Mouse (Mus musculus) T-helper 1 cell (primary cell): ENCODE measurements at regions not wholly inside any gene's neighbourhood (a gene's known extent, or its start where the extent isn't known, plus 50 kb on each side); places are given as distances from the start of the nearest gene placed in this dataset.
"Not testable (repeated sequence)": the region's sequence is repeated elsewhere in the genome, so short reads cannot be mapped to it uniquely, and the experiment has no call there.

Experiments
- in situ Hi-C: fragments of 300-600 bp; cut with MboI, MseI; formaldehyde crosslinking; loops from one replicate; pipeline ENCODE4 v1.15.1; 2025; ENCODE audit warnings: high pct_unique_total_duplicates

DNA sequence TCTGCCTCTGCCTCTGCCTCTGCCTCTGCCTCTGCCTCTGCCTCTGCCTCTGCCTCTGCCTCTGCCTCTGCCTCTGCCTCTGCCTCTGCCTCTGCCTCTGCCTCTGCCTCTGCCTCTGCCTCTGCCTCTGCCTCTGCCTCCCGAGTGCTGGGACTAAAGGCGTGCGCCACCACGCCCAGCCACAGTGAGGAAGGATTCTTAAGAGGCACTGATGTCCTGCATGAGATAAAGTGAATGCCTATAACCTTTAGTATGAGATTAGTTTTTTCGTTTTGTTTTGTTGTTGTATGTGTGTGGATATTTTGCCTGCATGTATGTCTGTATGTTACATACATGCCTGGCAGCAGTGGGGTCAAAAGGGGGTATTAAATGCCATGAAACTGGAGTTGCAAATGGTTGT is 63.2 kb downstream of the Hlx start:
- in situ Hi-C loops: not testable (repeated sequence)

DNA sequence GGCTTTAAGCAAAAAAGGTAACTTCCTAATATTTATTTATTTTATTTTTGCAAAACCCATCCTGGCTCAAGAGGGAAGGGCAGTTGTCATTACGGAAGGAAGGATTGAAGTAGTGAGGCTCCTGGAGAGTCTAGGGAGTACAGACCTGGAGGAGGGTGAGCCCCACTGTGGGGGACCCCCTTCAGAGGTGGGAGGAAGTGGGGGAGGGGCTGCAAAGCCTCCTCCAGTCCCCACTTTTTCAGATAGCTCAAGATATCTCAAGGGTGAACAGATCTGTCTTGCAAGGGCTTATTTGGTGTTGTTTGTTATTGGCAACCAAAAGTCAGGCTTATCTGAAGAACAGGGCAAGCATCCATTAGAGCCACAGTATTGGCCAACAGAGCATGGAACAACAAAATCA is 64.0 kb downstream of the Hlx start:
- in situ Hi-C loops: no loop called here

- in situ Hi-C loops: no loop called here
Measured at GRCm38 (mm10) chr1:184668022-184668421, 64.4 kb downstream of the Hlx start.

GRCm38 (mm10) chr1:184665243-184665642 is 67.2 kb downstream of the Hlx start:
- in situ Hi-C loops: no loop called here

DNA sequence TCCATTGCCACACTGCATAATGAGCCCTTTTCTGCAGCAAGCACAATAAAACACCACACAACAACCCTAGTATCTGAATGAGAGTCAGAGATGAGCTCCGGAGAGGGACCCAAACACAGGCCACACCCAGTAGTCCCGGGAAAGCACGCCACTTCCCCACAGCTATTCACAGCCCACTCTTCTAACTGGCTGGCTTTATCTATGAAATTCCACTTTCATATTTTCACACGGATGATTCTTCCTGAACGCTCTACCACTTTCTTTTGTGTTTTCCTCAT is 68.4 kb downstream of the Hlx start:
- in situ Hi-C loops: no loop called here

DNA sequence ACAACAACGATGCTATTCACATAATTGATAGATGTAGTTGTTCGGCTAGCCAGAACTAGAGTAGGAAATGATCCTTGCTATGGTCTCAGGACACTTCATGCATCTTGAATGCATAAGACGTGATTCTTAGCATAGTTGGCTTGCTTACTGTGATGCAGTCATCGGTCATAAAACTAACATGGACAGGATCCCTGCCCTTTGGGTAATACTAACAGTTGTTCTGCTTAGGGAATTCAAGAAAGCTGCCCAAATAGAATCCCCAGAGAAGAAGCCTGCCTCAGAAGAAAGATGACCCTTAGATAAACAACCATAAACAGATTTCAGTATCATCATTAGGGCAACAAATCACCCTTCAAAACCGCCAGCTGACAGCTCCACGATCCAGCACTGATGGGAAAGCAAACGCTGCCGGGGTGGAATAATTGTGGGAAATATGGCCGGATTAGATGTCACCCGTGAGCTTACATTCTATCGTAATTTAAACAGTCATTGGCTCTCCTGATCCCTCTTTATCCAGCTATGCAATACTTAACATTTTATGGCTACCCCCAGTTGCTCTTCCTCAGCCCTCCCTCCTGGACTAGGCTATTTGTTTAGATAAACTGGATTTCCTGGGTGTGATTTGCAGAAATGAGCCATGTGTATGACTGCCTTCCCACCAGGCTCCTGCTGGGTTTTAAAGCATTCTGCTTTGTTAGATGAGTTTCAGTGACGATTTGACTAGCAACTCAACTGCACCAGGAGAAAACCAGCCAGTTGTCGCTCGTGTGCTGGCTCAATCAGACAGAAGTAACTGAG is 68.9 kb downstream of the Hlx start:
- in situ Hi-C loops: no loop called here

DNA sequence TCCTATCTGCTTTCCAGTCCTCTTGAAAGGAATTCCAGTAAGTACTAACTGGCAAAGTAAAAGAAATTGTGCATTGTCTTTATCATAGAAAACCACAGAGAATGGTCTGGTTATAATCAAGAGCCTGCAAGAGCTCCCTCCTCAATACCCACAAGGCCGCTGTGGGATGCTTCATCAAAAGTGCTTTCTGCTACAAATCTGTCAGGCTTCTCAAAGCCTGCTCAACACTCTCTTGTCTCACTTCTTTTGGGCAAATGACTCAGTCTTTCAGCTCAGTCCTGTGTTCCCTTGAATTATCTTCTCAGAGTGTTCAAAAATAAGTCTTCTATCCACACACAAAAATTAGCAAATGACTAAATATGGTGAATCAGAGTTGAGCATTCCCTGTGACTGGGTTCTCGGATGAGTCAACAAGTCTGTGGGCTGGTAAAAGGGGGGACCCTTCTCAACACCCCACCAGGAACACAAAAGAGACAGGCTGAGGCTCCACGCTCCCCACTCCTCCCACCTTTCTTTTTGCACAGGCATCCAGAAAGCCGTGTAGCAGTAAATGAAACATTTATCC is 81.8 kb downstream of the Hlx start:
- in situ Hi-C loops: no loop called here

DNA sequence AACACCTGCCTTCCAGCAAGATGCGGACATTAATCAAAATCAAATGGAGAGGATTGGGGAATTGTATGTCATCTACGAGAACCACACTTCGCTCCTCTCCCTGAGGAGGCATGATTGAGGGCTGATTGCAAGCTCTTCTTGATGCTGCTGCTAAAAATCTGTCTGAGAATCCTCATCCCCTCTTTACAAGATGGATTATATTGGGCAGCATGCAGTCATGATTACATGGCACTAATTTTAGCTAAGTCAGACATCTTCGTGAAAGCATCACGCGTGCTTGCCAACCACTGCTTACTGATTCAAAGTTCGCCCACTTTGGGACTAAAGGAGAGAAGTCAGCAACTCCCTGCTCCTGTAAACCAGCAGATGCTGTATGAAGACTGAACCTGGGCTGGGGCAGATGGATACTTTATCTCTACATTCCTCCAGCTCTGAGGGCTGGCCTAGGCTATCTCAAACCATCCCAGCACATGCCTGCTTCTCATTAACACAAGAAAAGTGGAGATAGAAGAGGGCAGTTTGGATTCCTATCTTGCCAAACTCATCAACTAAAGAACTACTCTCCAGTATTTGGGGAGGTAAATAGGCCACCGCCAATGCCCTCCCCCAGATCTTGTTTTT is 84.4 kb downstream of the Hlx start:
- in situ Hi-C loops: no loop called here

DNA sequence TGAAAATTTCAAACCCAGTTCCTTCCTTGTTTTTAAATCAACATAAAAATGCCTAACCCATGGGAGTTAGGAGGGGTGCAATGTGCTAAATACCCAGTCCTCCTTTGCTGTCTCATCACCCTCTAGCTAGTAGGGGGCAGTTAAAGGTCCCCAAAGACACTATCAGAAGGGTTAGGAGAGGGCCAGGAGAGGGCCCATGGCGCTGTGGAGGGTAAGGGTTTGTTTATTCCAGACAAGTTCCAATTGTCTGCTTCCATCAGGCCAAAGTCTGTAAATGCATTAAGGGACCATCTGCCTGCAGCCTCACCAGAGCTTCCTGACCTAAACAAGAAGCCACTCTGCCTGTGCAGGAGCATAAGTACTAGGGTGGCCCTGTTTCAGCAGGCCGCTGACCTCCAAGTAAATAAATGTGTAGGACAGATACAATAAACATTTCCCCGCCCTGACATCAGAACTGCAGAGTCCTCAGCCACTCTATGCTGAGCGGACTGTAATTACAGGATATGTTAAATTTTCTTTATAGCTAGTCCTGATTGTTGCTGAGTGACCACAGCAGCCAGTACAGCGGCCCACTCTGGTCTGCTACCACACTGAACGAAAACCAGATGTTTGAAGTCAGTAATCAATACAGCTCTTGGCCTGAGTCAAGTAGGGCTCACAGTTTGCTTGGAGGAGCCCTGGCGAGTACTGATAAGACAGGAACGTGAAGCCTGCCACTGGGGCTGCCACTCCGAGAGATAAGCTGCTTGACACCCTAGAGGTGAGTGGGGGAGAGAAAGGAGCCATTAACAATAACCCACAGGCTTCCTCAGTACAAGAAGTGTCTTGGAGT is 87.4 kb downstream of the Hlx start:
- in situ Hi-C loops: no loop called here

GRCm38 (mm10) chr1:184630695-184631475 is 101.5 kb downstream of the Hlx start:
- in situ Hi-C loops: no loop called here

DNA sequence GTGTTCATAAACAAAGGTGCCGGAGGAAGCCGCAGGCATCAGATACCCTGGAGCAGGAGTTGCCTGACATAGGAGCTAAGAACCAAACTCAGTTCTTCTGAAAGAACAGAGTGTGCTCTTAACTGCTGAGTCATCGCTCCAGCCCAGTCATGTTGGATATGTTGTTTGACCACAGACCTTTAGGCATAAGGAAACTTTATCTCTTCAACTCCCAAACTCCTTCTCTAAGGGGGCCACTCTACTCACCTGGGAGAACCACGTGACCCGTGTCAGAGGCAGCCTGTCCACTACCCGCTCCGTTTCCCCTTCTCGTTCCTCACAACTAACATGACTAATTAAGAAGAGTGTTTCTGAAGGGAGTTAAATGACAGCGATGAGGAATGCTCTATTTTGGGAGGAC is 103.2 kb downstream of the Hlx start:
- in situ Hi-C loops: no loop called here

DNA sequence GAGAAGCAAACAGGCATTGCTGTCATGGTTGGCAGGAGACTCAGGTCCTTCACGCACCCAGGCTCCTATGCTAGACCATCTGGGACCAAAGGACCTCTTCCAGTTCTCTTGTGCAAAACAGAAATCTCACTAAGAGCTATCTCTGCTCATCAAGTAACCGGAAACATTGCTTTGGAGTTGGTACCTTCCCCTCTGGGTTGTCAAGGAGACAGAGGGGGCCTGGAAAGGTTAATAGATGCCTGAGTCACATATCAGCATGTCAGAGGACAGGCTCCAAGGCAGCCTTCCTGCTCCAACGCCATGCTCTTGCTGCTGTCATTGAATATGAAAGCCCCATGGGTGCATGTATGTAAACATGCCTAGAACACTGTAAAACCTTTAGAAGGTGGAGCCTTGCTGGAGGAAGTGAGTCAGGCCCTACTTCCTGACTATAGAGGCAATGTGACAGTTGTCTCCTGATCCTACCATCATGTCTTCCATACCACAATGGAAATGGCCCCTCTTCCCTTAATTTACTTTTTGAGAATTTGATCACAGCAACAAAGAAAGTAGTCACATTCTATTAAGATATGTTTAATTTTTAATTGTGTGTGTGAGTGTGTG is 103.8 kb downstream of the Hlx start:
- in situ Hi-C loops: no loop called here

- in situ Hi-C loops: no loop called here
Measured at GRCm38 (mm10) chr1:184622462-184622861, 110.0 kb downstream of the Hlx start.

- in situ Hi-C loops: no loop called here
Measured at GRCm38 (mm10) chr1:184621950-184622349, 110.5 kb downstream of the Hlx start.

DNA sequence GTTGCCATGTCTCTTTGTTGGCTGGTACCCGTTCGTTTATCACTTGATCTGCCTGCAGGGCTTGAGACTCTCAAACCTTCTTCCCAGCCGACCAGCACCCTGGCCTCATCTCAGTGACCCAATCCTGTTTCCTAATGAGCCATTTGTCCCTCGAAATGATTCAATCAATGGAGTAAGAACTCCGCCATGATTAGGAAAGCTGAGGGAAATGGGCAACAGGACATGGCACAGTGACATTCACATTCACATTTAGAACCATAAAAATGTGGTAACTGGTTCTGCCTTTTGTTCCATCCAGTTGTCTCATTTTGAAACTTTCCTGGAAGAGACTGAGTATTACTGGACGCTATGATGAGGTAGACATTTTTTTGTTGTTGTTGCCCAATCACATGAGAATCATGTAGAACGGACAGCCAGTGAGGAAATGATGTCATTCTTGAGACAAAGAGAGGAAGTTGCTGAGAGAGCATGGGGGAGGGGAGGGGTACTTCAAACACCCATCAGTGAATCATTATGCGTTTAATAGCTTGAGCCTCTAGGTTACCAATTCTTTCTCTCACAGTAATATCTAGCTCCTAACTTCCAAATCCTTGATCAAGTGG is 114.5 kb downstream of the Hlx start:
- in situ Hi-C loops: no loop called here

DNA sequence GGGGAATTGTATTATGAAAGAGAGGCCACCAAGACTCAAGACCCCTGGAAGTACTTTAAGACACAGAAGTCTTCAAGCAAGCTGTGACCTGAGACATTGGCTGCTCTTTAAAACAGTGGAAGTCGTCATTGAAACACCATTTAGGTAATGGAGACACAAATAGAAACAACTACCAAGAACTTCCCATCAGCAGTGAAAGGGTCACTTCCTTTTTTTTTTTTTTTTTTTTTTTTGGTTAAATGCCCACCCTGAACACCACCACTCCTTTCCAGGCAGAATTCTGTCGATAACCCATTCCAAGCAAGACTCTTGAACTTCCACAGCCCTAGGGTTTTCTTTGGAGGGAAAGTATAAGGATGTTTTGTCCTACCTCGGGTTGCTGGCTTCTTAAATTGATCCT is 116.4 kb downstream of the Hlx start:
- in situ Hi-C loops: no loop called here

- in situ Hi-C loops: no loop called here
Measured at GRCm38 (mm10) chr1:184614699-184615415, 117.6 kb downstream of the Hlx start.

DNA sequence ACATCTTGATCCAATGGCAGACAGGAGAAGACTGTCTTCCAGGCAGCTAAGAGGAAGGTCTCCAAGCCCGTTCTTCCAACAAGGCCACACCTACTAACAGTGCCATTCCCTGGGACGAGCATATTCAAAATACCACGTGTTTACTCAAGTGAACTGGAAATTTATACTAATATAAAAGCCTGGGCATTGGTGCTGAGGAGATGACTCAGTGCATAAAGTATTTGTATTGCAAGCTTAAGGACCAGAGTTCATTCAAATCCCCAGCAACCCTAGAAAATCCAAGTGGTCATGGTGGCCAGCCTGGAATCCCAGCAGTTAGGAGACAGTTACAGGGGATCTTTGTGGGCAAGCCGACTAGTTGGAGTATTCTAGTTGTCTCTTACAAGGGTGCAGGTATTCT is 119.5 kb downstream of the Hlx start:
- in situ Hi-C loops: no loop called here

DNA sequence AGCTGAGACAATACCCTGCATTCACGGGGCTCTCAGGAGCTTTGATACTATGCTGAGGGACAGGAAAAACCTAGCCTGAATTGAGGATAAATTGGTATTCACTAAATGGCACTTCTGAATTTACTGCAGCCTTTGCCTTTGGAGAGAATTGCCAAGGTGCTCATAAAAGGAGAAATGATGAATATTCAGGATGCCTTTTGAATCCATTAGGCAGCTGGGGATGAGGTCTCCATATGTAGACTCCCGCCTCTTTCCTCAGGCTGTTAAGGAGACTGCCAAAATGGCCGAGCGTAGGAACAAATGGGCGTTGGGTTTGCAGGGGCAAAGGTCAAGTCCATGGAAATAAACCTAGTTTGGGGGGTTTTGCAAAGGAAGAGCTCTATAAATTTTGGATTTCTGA is 123.5 kb downstream of the Hlx start:
- in situ Hi-C loops: no loop called here

DNA sequence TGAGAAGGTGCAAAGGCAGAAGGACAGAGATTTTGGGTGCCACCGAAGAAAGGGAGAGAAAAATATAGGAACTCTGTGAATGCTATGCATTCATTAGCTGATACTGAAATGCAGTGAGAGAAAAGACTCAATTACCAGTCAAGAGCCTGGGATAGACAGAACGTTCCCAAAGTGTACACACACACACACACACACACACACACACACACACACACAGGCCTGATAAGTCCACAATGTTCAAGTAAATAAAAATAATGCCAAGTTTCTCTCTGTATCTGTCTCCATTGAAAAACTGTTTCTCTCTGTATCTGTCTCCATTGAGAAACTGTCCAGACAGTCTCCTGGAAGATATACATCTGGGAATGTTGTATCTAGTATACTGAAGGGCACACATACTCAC is 124.1 kb downstream of the Hlx start:
- in situ Hi-C loops: no loop called here
